Mouse (Mus musculus): ENCODE data around the gene Itga5. TPM values are rescaled to one million over a fixed set of nuclear protein-coding genes. Genes with fewer than 3 reads are reported as not detected.

The Itga5 gene
- total RNA-seq, 1 experiment = 80.8 TPM

DNA sequence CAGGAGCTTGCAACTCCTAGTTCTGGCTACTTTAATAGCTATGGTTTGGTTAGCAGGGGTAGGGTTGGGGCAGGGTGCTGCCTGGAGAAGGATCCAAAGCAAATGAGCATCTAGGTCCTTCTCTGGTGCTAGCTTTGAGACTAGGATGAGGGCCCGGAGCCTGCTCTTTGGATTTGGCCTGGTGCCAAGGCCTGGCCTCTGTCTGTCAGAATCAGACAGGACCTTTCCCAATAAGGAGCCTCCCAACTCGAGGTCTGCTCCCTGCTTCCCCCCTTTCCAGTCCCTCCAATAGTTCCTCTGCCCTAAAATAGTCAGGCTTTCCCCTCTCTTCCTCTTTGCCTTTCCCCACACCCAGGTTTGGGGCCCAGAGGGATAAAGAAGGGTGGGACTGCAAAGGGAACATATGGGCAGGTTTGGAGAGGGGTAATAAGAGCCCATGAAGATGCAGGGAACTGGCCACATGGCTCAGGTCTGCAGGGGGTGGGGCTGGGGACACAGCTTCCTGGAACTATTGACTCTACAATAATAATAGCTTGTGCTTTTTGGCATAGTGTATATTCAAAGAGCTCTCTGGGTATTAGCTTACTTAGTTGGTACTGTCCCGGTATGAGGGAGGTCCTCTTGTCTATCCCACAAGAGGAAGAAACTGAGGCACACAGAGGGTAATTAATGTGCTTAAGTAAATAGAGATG is 12.2 kb upstream of the Itga5 start:
- peaks cover 0 to 12% of the 10 kb centered on the region in 2 experiments; a peak in 2 of 4 replicates for H3K4me1 ChIP-seq (ENCODE audit: control insufficient read depth in 2 of 2, insufficient read depth in 2 of 2, low read length in 2 of 2, poor library complexity in 1 of 2)
- in situ Hi-C loops (cut with MboI; ENCODE audit: low sequenced_read_pairs in 2 of 2, unreplicated experiment in 2 of 2) = no loop called here
- H3K9ac ChIP-seq (ENCODE audit: insufficient read depth, low read depth, low read length, poor library complexity, severe bottlenecking) = no peak overlapping the region
- TF ChIP-seq ZC3H11A (IDR thresholded peaks at IDR 0.05; ENCODE audit: borderline replicate concordance, low read depth, low read length) (no peak), CHD2 (IDR thresholded peaks at IDR 0.05; ENCODE audit: low read depth, low read length) (no peak), HCFC1 (IDR thresholded peaks at IDR 0.05; ENCODE audit: borderline replicate concordance, insufficient read depth, low read length) (no peak), MAFK (IDR thresholded peaks at IDR 0.05; ENCODE audit: insufficient read depth, low read depth, low read length) (no peak), ZNF384 (IDR thresholded peaks at IDR 0.05; ENCODE audit: low read depth, low read length) (no peak)
- no peaks in the 10 kb centered on the region for H3K36me3 ChIP-seq (ENCODE audit: control insufficient read depth, insufficient read depth, low read length, poor library complexity, severe bottlenecking)
- H3K4me3 ChIP-seq (ENCODE audit: insufficient read depth in 1 of 2, low read depth in 1 of 2, low read length in 2 of 2, poor library complexity in 1 of 2, severe bottlenecking in 1 of 2) = no peak overlapping the region
- no peak overlapping the region for H3K27ac ChIP-seq (ENCODE audit: insufficient read depth, low read depth, low read length, poor library complexity, severe bottlenecking)
- no peak for DNase-seq (ENCODE audit: low read depth, low spot score)
- no peaks in the 10 kb centered on the region for H3K9me3 ChIP-seq (ENCODE audit: control insufficient read depth, insufficient read depth, low read depth, low read length)

DNA sequence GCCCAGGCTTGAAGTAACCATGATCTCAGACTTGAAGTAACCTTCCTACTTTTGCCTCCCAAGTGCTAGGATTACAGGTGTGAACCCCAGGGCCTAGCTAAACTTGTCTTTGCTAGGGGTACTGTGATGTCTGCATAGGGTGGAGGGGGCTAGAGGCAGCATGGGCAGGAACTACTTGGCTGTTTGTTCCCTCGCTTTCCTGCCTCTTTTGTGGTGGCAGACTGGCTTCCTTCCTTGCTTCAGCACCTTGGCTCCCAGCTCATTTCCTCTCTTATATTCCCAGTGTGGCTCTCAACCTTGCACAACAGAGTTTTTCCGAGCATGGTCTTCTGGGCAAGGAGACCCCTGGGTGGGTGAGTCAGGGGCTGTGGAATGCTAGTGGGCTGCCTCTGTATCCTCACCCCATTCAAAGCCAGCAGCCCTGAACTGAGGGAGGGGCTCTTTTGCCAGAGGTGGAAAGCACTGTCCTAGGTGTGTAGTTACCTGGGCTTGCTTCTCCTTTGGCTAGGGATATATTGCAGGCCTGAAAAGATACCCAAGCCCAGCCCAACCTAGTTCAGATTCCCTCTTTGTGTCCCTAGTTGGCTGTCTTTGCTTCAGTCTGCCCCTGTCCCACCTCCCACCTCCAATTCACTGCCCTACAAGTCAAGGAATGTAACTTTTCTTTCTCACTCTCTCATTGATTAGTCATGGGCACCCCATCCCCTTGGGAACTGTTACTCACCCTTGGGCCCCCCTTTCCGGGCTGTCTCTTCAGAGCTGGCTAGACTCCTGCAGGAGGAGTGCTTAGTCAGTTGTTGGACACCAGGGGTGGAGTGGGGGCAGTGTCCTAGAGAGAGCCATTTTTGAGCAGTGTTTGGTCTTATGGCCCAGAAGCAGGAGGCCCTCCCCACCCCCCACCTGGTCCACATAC is 11.4 kb upstream of the Itga5 start:
- H3K4me3 ChIP-seq (ENCODE audit: insufficient read depth in 1 of 2, low read depth in 1 of 2, low read length in 2 of 2, poor library complexity in 1 of 2, severe bottlenecking in 1 of 2) = no peak overlapping the region
- H3K9me3 ChIP-seq (ENCODE audit: control insufficient read depth, insufficient read depth, low read depth, low read length) = no peaks in the 10 kb centered on the region
- no peak for DNase-seq (ENCODE audit: low read depth, low spot score)
- H3K36me3 ChIP-seq (ENCODE audit: control insufficient read depth, insufficient read depth, low read length, poor library complexity, severe bottlenecking) = no peaks in the 10 kb centered on the region
- H3K4me1 ChIP-seq (ENCODE audit: control insufficient read depth in 2 of 2, insufficient read depth in 2 of 2, low read length in 2 of 2, poor library complexity in 1 of 2) = peaks cover 0 to 5% of the 10 kb centered on the region in 2 experiments; a peak in 2 of 4 replicates
- no peak overlapping the region for H3K27ac ChIP-seq (ENCODE audit: insufficient read depth, low read depth, low read length, poor library complexity, severe bottlenecking)
- TF ChIP-seq HCFC1 (IDR thresholded peaks at IDR 0.05; ENCODE audit: borderline replicate concordance, insufficient read depth, low read length) (no peak), MAFK (IDR thresholded peaks at IDR 0.05; ENCODE audit: insufficient read depth, low read depth, low read length) (no peak), ZC3H11A (IDR thresholded peaks at IDR 0.05; ENCODE audit: borderline replicate concordance, low read depth, low read length) (no peak), ZNF384 (IDR thresholded peaks at IDR 0.05; ENCODE audit: low read depth, low read length) (no peak), CHD2 (IDR thresholded peaks at IDR 0.05; ENCODE audit: low read depth, low read length) (no peak)
- H3K9ac ChIP-seq (ENCODE audit: insufficient read depth, low read depth, low read length, poor library complexity, severe bottlenecking) = no peak overlapping the region
- in situ Hi-C loops (cut with MboI; ENCODE audit: low sequenced_read_pairs in 2 of 2, unreplicated experiment in 2 of 2) = no loop called here

DNA sequence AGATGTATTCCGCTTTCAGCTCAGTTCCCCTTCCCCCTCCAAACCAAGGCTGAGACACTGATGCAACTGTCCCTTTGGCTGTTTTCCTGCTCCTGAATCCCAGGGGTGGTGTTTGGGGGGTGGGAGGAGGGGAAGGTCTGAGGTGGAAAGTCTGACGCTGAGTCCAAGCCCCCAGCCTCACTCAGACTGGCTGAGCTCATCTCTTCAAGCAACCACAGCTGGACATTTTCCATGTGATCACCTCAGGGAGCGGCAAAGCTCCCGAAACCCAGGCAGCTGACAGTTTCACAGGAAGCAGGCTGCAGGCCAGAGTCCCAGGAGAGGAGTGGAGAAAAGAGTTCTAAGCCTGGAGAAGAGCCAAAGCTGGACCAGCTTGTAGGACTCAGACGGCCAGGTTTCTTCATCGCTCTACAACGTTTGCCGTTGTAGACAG is 10.3 kb upstream of the Itga5 start:
- TF ChIP-seq HCFC1 (IDR thresholded peaks at IDR 0.05; ENCODE audit: borderline replicate concordance, insufficient read depth, low read length) (no peak), ZNF384 (IDR thresholded peaks at IDR 0.05; ENCODE audit: low read depth, low read length) (no peak), CHD2 (IDR thresholded peaks at IDR 0.05; ENCODE audit: low read depth, low read length) (no peak), MAFK (IDR thresholded peaks at IDR 0.05; ENCODE audit: insufficient read depth, low read depth, low read length) (no peak), ZC3H11A (IDR thresholded peaks at IDR 0.05; ENCODE audit: borderline replicate concordance, low read depth, low read length) (no peak)
- Histone ChIP-seq H3K4me3 (ENCODE audit: insufficient read depth in 1 of 2, low read depth in 1 of 2, low read length in 2 of 2, poor library complexity in 1 of 2, severe bottlenecking in 1 of 2) (no peak overlapping the region), H3K4me1 (ENCODE audit: control insufficient read depth in 2 of 2, insufficient read depth in 2 of 2, low read length in 2 of 2, poor library complexity in 1 of 2) (peaks cover 0 to 2% of the 10 kb centered on the region in 2 experiments; a peak in 1 of 4 replicates), H3K9ac (ENCODE audit: insufficient read depth, low read depth, low read length, poor library complexity, severe bottlenecking) (no peak overlapping the region), H3K36me3 (ENCODE audit: control insufficient read depth, insufficient read depth, low read length, poor library complexity, severe bottlenecking) (no peaks in the 10 kb centered on the region), H3K27ac (ENCODE audit: insufficient read depth, low read depth, low read length, poor library complexity, severe bottlenecking) (no peak overlapping the region), H3K9me3 (ENCODE audit: control insufficient read depth, insufficient read depth, low read depth, low read length) (no peaks in the 10 kb centered on the region)
- in situ Hi-C loops (cut with MboI; ENCODE audit: low sequenced_read_pairs in 2 of 2, unreplicated experiment in 2 of 2) = no loop called here
- DNase-seq (ENCODE audit: low read depth, low spot score) = no peak

DNA sequence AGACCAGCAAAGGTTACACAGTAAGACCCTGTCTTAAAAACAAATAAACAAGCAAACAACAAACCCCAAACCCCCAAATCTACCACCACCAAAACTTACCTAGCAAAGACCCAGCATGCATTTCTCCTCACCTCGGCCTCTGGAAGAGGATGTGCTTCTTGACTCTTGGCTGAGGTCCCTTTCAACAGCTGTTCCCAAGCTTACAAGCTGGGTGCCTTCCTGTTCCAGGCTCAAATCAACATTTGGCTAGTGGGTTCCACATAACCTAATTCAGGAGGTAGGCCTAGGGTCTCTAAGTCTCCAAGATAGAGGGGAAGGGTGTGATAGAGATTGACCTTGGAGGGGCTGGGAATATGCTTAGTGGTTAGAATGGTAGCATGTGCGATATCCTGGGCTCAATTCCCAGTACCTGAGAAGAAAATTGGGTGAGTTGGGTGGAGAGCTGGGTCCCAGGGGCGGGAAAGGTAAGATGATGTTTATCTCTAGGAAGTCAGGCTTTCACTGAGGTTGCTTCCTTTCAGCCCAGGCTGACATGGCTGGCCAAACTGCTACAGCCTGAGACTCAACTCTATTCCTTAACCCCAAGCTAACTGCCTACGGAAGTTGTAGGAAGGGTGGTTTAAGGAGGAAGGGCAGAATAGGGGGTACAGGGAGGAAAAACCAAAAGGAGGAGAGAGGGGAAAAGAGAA is 8.7 kb upstream of the Itga5 start:
- Histone ChIP-seq H3K36me3 (ENCODE audit: control insufficient read depth, insufficient read depth, low read length, poor library complexity, severe bottlenecking) (no peaks in the 10 kb centered on the region), H3K4me1 (ENCODE audit: control insufficient read depth in 2 of 2, insufficient read depth in 2 of 2, low read length in 2 of 2, poor library complexity in 1 of 2) (peaks cover 0 to 9% of the 10 kb centered on the region in 2 experiments; a peak in 1 of 4 replicates), H3K9ac (ENCODE audit: insufficient read depth, low read depth, low read length, poor library complexity, severe bottlenecking) (no peak overlapping the region), H3K9me3 (ENCODE audit: control insufficient read depth, insufficient read depth, low read depth, low read length) (no peaks in the 10 kb centered on the region), H3K27ac (ENCODE audit: insufficient read depth, low read depth, low read length, poor library complexity, severe bottlenecking) (no peak overlapping the region), H3K4me3 (ENCODE audit: insufficient read depth in 1 of 2, low read depth in 1 of 2, low read length in 2 of 2, poor library complexity in 1 of 2, severe bottlenecking in 1 of 2) (no peak overlapping the region)
- in situ Hi-C loops (cut with MboI; ENCODE audit: low sequenced_read_pairs in 2 of 2, unreplicated experiment in 2 of 2) = no loop called here
- TF ChIP-seq CHD2 (IDR thresholded peaks at IDR 0.05; ENCODE audit: low read depth, low read length) = no peak
- TF ChIP-seq ZNF384 (IDR thresholded peaks at IDR 0.05; ENCODE audit: low read depth, low read length) = no peak
- TF ChIP-seq MAFK (IDR thresholded peaks at IDR 0.05; ENCODE audit: insufficient read depth, low read depth, low read length) = no peak
- no peak for TF ChIP-seq ZC3H11A (IDR thresholded peaks at IDR 0.05; ENCODE audit: borderline replicate concordance, low read depth, low read length)
- TF ChIP-seq HCFC1 (IDR thresholded peaks at IDR 0.05; ENCODE audit: borderline replicate concordance, insufficient read depth, low read length) = no peak
- no peak for DNase-seq (ENCODE audit: low read depth, low spot score)
